Mouse (Mus musculus): Measurements from ENCODE around the gene Zfp383.

DNA sequence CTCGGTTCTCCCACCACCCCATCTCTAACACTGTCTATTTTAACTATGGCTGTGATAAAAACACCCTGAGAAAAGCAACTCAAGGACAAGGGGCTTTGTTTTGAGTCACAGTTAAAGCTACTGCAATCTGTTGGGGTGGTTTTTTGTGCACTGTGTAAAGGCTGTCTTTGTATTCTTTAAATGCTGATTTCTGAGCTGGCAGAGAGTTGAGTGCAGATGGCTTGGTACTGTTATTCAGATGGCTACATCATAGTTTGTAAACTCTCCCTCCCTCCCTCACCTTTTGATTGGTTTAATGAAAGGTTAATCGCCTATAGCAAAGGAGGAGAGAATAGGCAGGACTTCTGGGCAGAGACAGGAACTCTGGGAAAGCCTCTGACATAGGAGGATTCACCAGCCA is 36.2 kb downstream of the Zfp383 start:
- TF ChIP-seq CTCF (IDR thresholded peaks at IDR 0.05) (no peak), POLR2A (IDR thresholded peaks at IDR 0.05; ENCODE audit: insufficient read depth, low read depth, low read length) (no peak)

Measured in heart, adult 2 months (tissue).